Mouse (Mus musculus): ENCODE measurements at regions not wholly inside any gene's neighbourhood (a gene's known extent, or its start where the extent isn't known, plus 50 kb on each side); places are given as distances from the start of the nearest gene placed in this dataset.

- Histone ChIP-seq H3K27me3 (ENCODE audit: control insufficient read depth, insufficient read depth, low read length) (no peaks in the 10 kb centered on the region), H3K27ac (ENCODE audit: low read depth, low read length) (no peak overlapping the region), H3K36me3 (ENCODE audit: control insufficient read depth, insufficient read depth, low read length) (no peaks in the 10 kb centered on the region), H3K4me1 (ENCODE audit: control insufficient read depth, insufficient read depth, low read length) (no peaks in the 10 kb centered on the region), H3K9me3 (ENCODE audit: control insufficient read depth, low read length) (no peaks in the 10 kb centered on the region), H3K9ac (ENCODE audit: low read length) (no peak overlapping the region), H3K4me3 (ENCODE audit: low read depth, low read length) (no peak overlapping the region), H3K4me2 (ENCODE audit: low read depth) (no peak overlapping the region)
- DNase-seq (ENCODE audit: low spot score) (no peak), ATAC-seq (ENCODE audit: insufficient read depth, low FRiP score, low TSS enrichment) (no peak)
- 88% methylated on average over 5 of the region's 5 CpGs for WGBS
Measured at GRCm38 (mm10) chr15:5414401-5414800, 170.4 kb upstream of the Ptger4 start.

DNA sequence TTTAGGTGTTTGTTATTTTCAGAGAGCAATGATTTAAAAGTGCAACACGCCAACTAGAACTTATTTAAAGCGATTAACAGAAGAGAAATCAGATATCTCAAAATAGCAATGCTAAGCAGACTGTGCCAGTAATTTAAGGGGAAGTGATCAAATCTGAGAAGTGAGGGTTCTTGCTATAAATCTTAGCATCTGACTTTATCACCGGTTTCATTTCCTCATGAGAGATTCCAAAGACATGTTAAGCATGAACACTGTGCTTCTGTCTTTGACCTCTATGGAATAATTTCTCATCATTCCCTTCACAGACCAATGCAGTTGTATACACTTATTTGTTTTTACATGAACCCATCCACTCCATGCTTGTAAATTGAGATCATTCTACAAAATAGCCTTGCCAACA is 172.0 kb upstream of the Ptger4 start:
- 90% methylated on average over 3 of the region's 3 CpGs for WGBS
- Histone ChIP-seq H3K4me3 (ENCODE audit: low read depth, low read length) (no peak overlapping the region), H3K9ac (ENCODE audit: low read length) (no peak overlapping the region), H3K4me2 (ENCODE audit: low read depth) (no peak overlapping the region), H3K9me3 (ENCODE audit: control insufficient read depth, low read length) (no peaks in the 10 kb centered on the region), H3K4me1 (ENCODE audit: control insufficient read depth, insufficient read depth, low read length) (no peaks in the 10 kb centered on the region), H3K36me3 (ENCODE audit: control insufficient read depth, insufficient read depth, low read length) (no peaks in the 10 kb centered on the region), H3K27me3 (ENCODE audit: control insufficient read depth, insufficient read depth, low read length) (no peaks in the 10 kb centered on the region), H3K27ac (ENCODE audit: low read depth, low read length) (no peak overlapping the region)
- no peak for ATAC-seq (ENCODE audit: insufficient read depth, low FRiP score, low TSS enrichment)
- no peak for DNase-seq (ENCODE audit: low spot score)

DNA sequence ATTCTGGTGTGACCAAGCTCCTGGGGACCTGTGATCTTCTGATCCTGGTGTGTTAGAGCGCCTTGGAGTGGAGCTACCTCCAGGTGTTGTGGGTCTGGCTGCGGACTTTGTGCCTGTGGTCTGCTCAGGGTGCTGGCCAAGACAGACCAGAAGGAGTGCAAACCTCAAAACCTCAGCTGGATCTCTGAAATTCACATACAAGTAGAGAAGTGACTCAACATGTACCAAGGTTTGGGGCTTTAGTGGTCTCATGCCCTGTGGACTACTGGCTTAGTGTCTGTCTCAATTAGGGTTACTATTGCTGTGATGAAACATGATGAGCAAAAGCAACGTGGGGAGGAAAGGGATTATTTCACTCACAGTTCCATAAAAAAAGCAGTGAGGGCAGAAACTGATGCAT is 182.7 kb upstream of the Ptger4 start:
- DNase-seq (ENCODE audit: low spot score) (no peak), ATAC-seq (ENCODE audit: insufficient read depth, low FRiP score, low TSS enrichment) (no peak)
- Histone ChIP-seq H3K36me3 (ENCODE audit: control insufficient read depth, insufficient read depth, low read length) (no peaks in the 10 kb centered on the region), H3K9me3 (ENCODE audit: control insufficient read depth, low read length) (no peaks in the 10 kb centered on the region), H3K4me3 (ENCODE audit: low read depth, low read length) (no peak overlapping the region), H3K9ac (ENCODE audit: low read length) (no peak overlapping the region), H3K4me2 (ENCODE audit: low read depth) (no peak overlapping the region), H3K27me3 (ENCODE audit: control insufficient read depth, insufficient read depth, low read length) (no peaks in the 10 kb centered on the region), H3K4me1 (ENCODE audit: control insufficient read depth, insufficient read depth, low read length) (no peaks in the 10 kb centered on the region), H3K27ac (ENCODE audit: low read depth, low read length) (no peak overlapping the region)
- 94% methylated on average over 3 of the region's 3 CpGs for WGBS

GRCm38 (mm10) chr15:5427319-5428048 is 183.5 kb upstream of the Ptger4 start:
- Histone ChIP-seq H3K9me3 (ENCODE audit: control insufficient read depth, low read length) (no peaks in the 10 kb centered on the region), H3K27me3 (ENCODE audit: control insufficient read depth, insufficient read depth, low read length) (no peaks in the 10 kb centered on the region), H3K36me3 (ENCODE audit: control insufficient read depth, insufficient read depth, low read length) (no peaks in the 10 kb centered on the region), H3K4me1 (ENCODE audit: control insufficient read depth, insufficient read depth, low read length) (no peaks in the 10 kb centered on the region), H3K4me3 (ENCODE audit: low read depth, low read length) (no peak overlapping the region), H3K9ac (ENCODE audit: low read length) (no peak overlapping the region), H3K4me2 (ENCODE audit: low read depth) (no peak overlapping the region), H3K27ac (ENCODE audit: low read depth, low read length) (no peak overlapping the region)
- DNase-seq (ENCODE audit: low spot score), result no peak
- 91% methylated on average over 7 of the region's 7 CpGs for WGBS
- ATAC-seq (ENCODE audit: insufficient read depth, low FRiP score, low TSS enrichment), result no peak

- H3K9me3 ChIP-seq (ENCODE audit: control insufficient read depth, low read length), result no peaks in the 10 kb centered on the region
- H3K4me2 ChIP-seq (ENCODE audit: low read depth), result no peak overlapping the region
- no peaks in the 10 kb centered on the region for H3K27me3 ChIP-seq (ENCODE audit: control insufficient read depth, insufficient read depth, low read length)
- WGBS, result 80% methylated on average over 2 of the region's 2 CpGs
- H3K9ac ChIP-seq (ENCODE audit: low read length), result no peak overlapping the region
- no peak overlapping the region for H3K27ac ChIP-seq (ENCODE audit: low read depth, low read length)
- DNase-seq (ENCODE audit: low spot score), result no peak
- no peaks in the 10 kb centered on the region for H3K4me1 ChIP-seq (ENCODE audit: control insufficient read depth, insufficient read depth, low read length)
- ATAC-seq (ENCODE audit: insufficient read depth, low FRiP score, low TSS enrichment), result no peak
- H3K36me3 ChIP-seq (ENCODE audit: control insufficient read depth, insufficient read depth, low read length), result no peaks in the 10 kb centered on the region
- H3K4me3 ChIP-seq (ENCODE audit: low read depth, low read length), result no peak overlapping the region
Measured at GRCm38 (mm10) chr15:5432018-5432417, 188.0 kb upstream of the Ptger4 start.

- H3K9ac ChIP-seq (ENCODE audit: low read length), result no peak overlapping the region
- WGBS, result 87% methylated on average over 1 of the region's 1 CpGs
- no peak overlapping the region for H3K4me3 ChIP-seq (ENCODE audit: low read depth, low read length)
- DNase-seq (ENCODE audit: low spot score), result no peak
- H3K4me2 ChIP-seq (ENCODE audit: low read depth), result no peak overlapping the region
- no peak overlapping the region for H3K27ac ChIP-seq (ENCODE audit: low read depth, low read length)
- H3K9me3 ChIP-seq (ENCODE audit: control insufficient read depth, low read length), result no peaks in the 10 kb centered on the region
- ATAC-seq (ENCODE audit: insufficient read depth, low FRiP score, low TSS enrichment), result no peak
- no peaks in the 10 kb centered on the region for H3K27me3 ChIP-seq (ENCODE audit: control insufficient read depth, insufficient read depth, low read length)
- H3K4me1 ChIP-seq (ENCODE audit: control insufficient read depth, insufficient read depth, low read length), result no peaks in the 10 kb centered on the region
- no peaks in the 10 kb centered on the region for H3K36me3 ChIP-seq (ENCODE audit: control insufficient read depth, insufficient read depth, low read length)
Measured at GRCm38 (mm10) chr15:5437020-5437419, 193.0 kb upstream of the Ptger4 start.

DNA sequence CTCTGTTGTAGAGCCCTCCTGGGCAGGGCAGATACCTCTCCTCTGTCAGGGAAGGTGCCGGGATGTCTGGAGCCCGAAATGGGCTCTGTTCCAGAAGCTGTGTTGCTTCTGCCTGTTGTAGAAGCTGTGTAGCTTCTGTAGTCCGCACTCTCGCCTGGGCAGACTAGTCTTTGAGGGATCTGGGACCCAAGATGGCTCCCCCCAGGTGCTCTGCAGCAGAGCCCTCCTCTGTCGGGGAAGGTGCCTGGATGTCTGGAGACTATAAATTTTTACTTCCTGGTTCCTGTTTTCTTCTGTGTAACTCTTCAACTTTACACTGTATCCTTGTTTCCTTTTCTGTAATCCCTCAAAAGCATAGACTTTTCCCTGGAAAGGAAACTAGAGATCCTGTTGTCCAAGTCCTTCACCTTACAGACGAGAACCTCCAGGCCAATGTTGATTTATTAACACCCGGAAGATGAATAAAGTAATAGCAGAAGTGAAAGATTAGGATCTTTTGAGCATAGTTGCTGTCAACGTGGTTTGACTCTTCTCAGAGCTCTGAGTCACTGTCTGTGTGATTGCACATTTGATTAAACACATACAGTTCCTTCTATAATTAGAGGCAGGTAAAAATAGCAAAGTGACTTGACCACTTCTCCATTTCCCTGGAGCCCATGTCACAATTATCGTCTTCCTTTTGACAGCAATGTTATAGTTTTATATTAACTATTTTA is 202.2 kb upstream of the Ptger4 start:
- no peaks in the 10 kb centered on the region for H3K9me3 ChIP-seq (ENCODE audit: control insufficient read depth, low read length)
- 88% methylated on average over 9 of the region's 9 CpGs for WGBS
- no peak overlapping the region for H3K9ac ChIP-seq (ENCODE audit: low read length)
- H3K36me3 ChIP-seq (ENCODE audit: control insufficient read depth, insufficient read depth, low read length), result no peaks in the 10 kb centered on the region
- H3K4me1 ChIP-seq (ENCODE audit: control insufficient read depth, insufficient read depth, low read length), result no peaks in the 10 kb centered on the region
- H3K4me3 ChIP-seq (ENCODE audit: low read depth, low read length), result no peak overlapping the region
- DNase-seq (ENCODE audit: low spot score) (no peak), ATAC-seq (ENCODE audit: insufficient read depth, low FRiP score, low TSS enrichment) (no peak)
- no peaks in the 10 kb centered on the region for H3K27me3 ChIP-seq (ENCODE audit: control insufficient read depth, insufficient read depth, low read length)
- H3K4me2 ChIP-seq (ENCODE audit: low read depth), result no peak overlapping the region
- no peak overlapping the region for H3K27ac ChIP-seq (ENCODE audit: low read depth, low read length)

- H3K9me3 ChIP-seq (ENCODE audit: control insufficient read depth, low read length), result no peaks in the 10 kb centered on the region
- H3K9ac ChIP-seq (ENCODE audit: low read length), result no peak overlapping the region
- H3K27me3 ChIP-seq (ENCODE audit: control insufficient read depth, insufficient read depth, low read length), result no peaks in the 10 kb centered on the region
- ATAC-seq (ENCODE audit: insufficient read depth, low FRiP score, low TSS enrichment) (no peak), DNase-seq (ENCODE audit: low spot score) (no peak)
- 77% methylated on average over 4 of the region's 4 CpGs for WGBS
- no peak overlapping the region for H3K27ac ChIP-seq (ENCODE audit: low read depth, low read length)
- H3K36me3 ChIP-seq (ENCODE audit: control insufficient read depth, insufficient read depth, low read length), result no peaks in the 10 kb centered on the region
- no peak overlapping the region for H3K4me3 ChIP-seq (ENCODE audit: low read depth, low read length)
- no peak overlapping the region for H3K4me2 ChIP-seq (ENCODE audit: low read depth)
- no peaks in the 10 kb centered on the region for H3K4me1 ChIP-seq (ENCODE audit: control insufficient read depth, insufficient read depth, low read length)
Measured at GRCm38 (mm10) chr15:5446756-5447314, 202.8 kb upstream of the Ptger4 start.
